Mouse (Mus musculus) G1E (cell line): ENCODE results near the gene Acat3. TPM values are rescaled to one million over a fixed set of nuclear protein-coding genes. Genes with fewer than 3 reads are reported as not detected.
"Not testable (repeated sequence)": the region's sequence is repeated elsewhere in the genome, so short reads cannot be mapped to it uniquely, and the experiment has no call there.

Source experiments
- ATAC-seq: 2 replicates; pipeline ENCODE4 v1.8.0; 2016; ENCODE audit warnings: mild to moderate bottlenecking; ENCODE audit not compliant: insufficient number of reproducible peaks, poor library complexity, low FRiP score, severe bottlenecking; ENCODE audit errors: extremely low read depth
- DNase-seq: peaks from one replicate; pipeline ENCODE4 v3.0.0; 2012; ENCODE audit warnings: low spot score
- H3K27me3 ChIP-seq: 2 replicates; pipeline ENCODE4 v1.6.1; 2012; ENCODE audit warnings: mild to moderate bottlenecking, low read length, inconsistent platforms; ENCODE audit not compliant: insufficient read depth
- H3K36me3 ChIP-seq: replicated peaks from 2 replicates; pipeline ENCODE3; 2012; ENCODE audit warnings: mild to moderate bottlenecking, inconsistent platforms
- H3K4me1 ChIP-seq: 2 replicates; pipeline ENCODE4 v1.6.1; 2012; ENCODE audit warnings: low read depth, low read length, inconsistent platforms, mixed read lengths; ENCODE audit not compliant: insufficient read depth
- H3K4me3 ChIP-seq: 2 replicates; pipeline ENCODE4 v1.5.1; 2012; ENCODE audit warnings: low read depth, mild to moderate bottlenecking, inconsistent platforms, low read length, moderate library complexity, mixed read lengths
- H3K9me3 ChIP-seq: replicated peaks from 2 replicates; pipeline ENCODE4 v1.6.1; 2012; ENCODE audit warnings: inconsistent platforms
- CTCF ChIP-seq: IDR thresholded peaks from 2 replicates; pipeline ENCODE4 v1.5.1; 2012; ENCODE audit warnings: low read depth, low read length, inconsistent platforms, mixed read lengths
- GATA1 ChIP-seq: IDR thresholded peaks from 2 replicates; pipeline ENCODE4 v1.6.1; 2012; ENCODE audit warnings: borderline replicate concordance, low read length, inconsistent platforms, mixed read lengths
- GATA2 ChIP-seq: IDR thresholded peaks from 2 replicates; pipeline ENCODE4 v1.6.1; 2012; ENCODE audit warnings: low read depth, low read length, inconsistent platforms, borderline replicate concordance
- POLR2AphosphoS5 ChIP-seq: IDR thresholded peaks from 2 replicates; pipeline ENCODE4 v1.6.1; 2012; ENCODE audit warnings: low read depth, low read length, inconsistent platforms; ENCODE audit not compliant: insufficient replicate concordance
- TAL1 ChIP-seq: conservative IDR thresholded peaks from 2 replicates; pipeline ENCODE4 v1.6.1; 2012; ENCODE audit warnings: low read depth, low read length, inconsistent platforms, mixed read lengths
- polyA plus RNA-seq: library from polyadenylated mRNA; stranded (reverse); fragments of >175 nt; gene quantifications from 2 replicates; pipeline ENCODE4 v1.2.3, GENCODE M21; 2012
- total RNA-seq, 2 experiments: library from RNA; stranded (forward) in 1 of 2; stranded (reverse) in 1 of 2; fragments of 200-1000 nt in 1 of 2; fragments of >200 nt in 1 of 2; fragmentation: Nextera tagmentation in 1 of 2; gene quantifications; 2 replicates each; pipeline ENCODE4 v1.2.3; 2014 to 2017

Gene Acat3
- total and polyA plus RNA-seq, 3 experiments: 0.10 to 0.66 TPM; not detected in 1

DNA sequence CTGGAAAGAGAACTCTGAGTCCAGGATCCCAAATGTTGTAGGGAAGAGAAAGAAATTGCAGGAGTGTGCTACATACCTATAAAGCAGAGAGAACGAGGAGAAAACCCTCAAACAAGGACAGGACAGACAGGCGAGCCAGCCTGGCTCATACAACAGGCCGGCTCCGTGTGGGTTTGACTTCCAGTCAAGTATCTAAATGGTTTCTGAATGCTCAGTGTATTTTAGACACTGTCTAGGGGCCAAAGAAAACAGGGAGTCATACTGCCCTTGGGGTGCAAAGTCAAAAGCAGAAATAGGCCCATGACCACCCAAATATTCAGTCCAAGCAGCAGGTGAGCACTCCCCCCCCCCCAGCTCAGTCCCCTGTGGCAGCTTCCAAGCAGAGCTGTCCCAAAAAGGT lies 34.6 kb downstream of the Acat3 start:
- Histone ChIP-seq H3K36me3 (peaks cover 77% of the 10 kb centered on the region), H3K4me1 (no peaks in the 10 kb centered on the region; the same call in 1 of the 2 replicates), H3K27me3 (no peaks in the 10 kb centered on the region), H3K9me3 (no peaks in the 10 kb centered on the region), H3K4me3 (no peak overlapping the region)
- no peak for ATAC-seq
- TF ChIP-seq POLR2AphosphoS5: no peak
- no peak for TF ChIP-seq CTCF
- no peak for TF ChIP-seq TAL1
- TF ChIP-seq GATA2: no peak
- no peak for TF ChIP-seq GATA1
- DNase-seq: no peak

DNA sequence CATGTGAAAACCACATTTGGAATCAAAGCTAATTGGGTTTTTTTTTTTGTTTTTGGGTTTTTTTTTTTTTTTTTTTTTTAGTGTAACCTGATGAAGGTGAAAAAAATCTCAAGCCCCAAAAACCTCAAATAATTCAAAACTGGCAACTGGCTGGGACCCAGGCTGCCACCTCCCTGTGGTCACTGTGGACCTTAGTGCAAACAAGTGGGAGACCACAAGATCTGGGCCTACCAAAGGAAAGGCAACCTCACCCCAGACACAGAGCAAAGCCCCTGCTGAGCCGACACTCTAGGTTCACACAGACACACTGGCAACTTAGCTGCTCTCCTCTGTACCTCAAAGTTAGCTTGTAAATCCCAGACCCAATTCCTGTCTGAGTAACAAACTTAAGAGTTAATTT lies 36.1 kb downstream of the Acat3 start:
- Histone ChIP-seq H3K4me3 (no peak overlapping the region), H3K4me1 (no peaks in the 10 kb centered on the region), H3K36me3 (peaks cover 73% of the 10 kb centered on the region), H3K9me3 (no peaks in the 10 kb centered on the region), H3K27me3 (no peaks in the 10 kb centered on the region)
- TF ChIP-seq GATA2 (no peak), TAL1 (no peak), POLR2AphosphoS5 (no peak), CTCF (no peak)
- ATAC-seq: no peak
- no peak for DNase-seq

DNA sequence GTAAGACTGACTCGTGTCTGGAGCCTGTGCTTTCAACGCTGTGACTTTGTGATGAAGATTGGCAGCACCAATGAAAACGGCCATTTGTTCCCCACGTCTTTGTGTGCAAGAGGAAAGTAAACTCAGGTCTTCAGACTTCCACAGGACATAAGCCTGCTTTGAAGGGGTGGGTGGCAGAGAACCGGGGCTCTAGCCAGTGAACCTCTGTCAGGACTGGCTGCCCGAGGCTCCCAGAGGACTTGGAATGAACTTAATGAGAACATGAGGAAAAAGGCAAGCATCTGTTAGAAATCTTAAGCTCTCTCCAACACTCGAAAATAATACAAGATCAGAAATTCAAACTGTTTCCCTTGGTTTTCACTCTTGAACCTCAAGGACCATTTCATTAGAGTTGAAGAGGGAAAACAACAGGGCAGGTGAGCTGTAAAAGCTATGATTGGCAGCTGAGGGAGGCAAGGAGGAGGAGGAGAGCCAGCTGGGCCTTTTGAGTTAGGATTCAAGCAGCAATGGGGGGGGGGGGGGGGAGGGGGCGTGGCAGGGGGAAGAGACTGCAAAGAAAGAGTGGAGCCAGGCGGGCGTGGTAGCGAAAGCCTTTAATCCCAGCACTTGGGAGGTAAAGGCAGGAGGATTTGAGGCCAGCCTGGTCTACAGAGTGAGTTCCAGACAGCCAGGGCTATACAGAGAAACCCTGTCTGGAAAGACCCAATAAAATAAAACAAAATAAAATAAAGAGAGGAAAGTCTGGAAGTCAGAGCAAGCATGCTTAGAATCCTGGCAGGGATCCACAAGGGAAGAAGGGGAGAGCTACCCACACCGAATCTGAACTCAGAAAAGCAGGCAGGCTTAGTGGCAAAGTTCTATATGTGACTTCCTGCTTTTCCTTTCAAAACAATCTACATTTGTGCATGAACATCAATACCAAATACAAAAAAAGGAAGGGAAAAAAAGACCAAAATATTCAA lies 36.7 kb downstream of the Acat3 start:
- H3K27me3 ChIP-seq: no peaks in the 10 kb centered on the region
- DNase-seq (no peak), ATAC-seq (no peak)
- TF ChIP-seq TAL1 (no peak), POLR2AphosphoS5 (no peak), GATA2 (no peak), CTCF (no peak), GATA1 (no peak)
- no peaks in the 10 kb centered on the region for H3K9me3 ChIP-seq
- no peak overlapping the region for H3K4me3 ChIP-seq
- no peaks in the 10 kb centered on the region for H3K4me1 ChIP-seq
- peaks cover 74% of the 10 kb centered on the region for H3K36me3 ChIP-seq

DNA sequence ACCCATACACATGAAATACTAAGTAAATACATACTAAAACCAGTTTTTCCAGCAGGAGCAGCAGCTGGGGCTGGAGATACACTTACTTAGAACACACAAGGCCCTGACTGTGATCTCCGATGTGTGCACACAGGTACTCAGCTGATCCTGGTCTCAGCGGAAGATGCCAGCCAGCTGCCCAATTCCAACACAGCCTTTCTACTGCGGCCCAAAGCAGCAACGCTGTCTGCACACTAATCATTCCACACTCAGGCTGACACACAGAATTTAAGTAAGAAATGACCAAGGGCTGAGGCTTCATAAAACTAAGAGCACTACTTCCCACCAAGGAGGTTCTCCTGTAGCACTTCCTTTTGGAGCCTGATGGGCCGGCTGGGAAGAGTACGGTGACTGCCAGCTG lies 38.1 kb downstream of the Acat3 start:
- Histone ChIP-seq H3K27me3 (no peaks in the 10 kb centered on the region), H3K4me1 (no peaks in the 10 kb centered on the region), H3K4me3 (no peak overlapping the region), H3K36me3 (peaks cover 72% of the 10 kb centered on the region), H3K9me3 (no peaks in the 10 kb centered on the region)
- ATAC-seq: no peak
- TF ChIP-seq POLR2AphosphoS5 (no peak), CTCF (no peak), GATA2 (no peak), GATA1 (no peak), TAL1 (no peak)
- DNase-seq: no peak

DNA sequence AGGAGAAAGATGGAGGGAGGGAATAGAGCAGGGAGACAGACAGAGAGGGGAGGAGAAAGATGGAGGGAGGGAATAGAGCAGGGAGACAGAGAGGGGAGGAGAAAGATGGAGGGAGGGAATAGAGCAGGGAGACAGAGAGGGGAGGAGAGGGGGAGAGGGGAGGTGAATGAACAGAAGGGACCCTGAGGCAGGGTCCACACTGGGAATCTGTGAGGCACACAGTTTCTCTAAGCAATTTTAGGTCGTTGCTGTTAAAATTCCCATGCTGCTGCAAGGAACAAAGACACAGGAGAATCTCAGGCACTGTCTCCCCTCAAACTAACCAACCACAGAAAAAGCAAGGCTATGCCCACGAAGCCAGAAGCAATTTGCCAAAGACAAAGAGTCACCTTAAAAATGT lies 41.8 kb downstream of the Acat3 start:
- H3K36me3 ChIP-seq: peaks cover 75% of the 10 kb centered on the region
- not testable (repeated sequence) for ATAC-seq, H3K27me3 ChIP-seq

DNA sequence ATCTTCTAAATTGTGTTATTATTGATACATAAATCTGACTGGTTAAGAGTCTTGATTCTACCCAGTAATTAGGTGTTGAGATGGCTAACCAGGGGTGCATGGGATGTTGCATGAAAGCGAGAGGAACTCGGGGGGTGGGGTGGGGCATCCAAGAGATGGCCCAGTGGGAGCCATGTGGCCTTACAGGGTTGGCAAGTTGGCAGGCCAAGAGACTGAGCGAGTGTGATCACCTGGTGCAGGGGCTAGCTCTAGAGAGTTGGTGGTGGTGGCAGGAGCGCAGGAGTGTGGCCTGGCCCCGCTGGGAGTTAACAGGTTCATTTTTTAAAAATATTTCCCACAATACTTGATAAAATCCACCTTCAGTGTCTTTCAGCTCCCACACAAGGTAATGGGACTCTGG lies 42.7 kb downstream of the Acat3 start:
- H3K27me3 ChIP-seq: no peaks in the 10 kb centered on the region
- no peak for TF ChIP-seq CTCF
- TF ChIP-seq TAL1: no peak
- TF ChIP-seq GATA2: no peak
- TF ChIP-seq GATA1: no peak
- TF ChIP-seq POLR2AphosphoS5: no peak
- H3K9me3 ChIP-seq: no peaks in the 10 kb centered on the region
- H3K36me3 ChIP-seq: peaks cover 73% of the 10 kb centered on the region
- DNase-seq (no peak), ATAC-seq (no peak)
- H3K4me1 ChIP-seq: no peaks in the 10 kb centered on the region
- no peak overlapping the region for H3K4me3 ChIP-seq

More for the DNA sequence above, 41.8 kb downstream of the Acat3 start:
- not testable (repeated sequence) for H3K4me1 ChIP-seq, DNase-seq, H3K9me3 ChIP-seq, H3K4me3 ChIP-seq

DNA sequence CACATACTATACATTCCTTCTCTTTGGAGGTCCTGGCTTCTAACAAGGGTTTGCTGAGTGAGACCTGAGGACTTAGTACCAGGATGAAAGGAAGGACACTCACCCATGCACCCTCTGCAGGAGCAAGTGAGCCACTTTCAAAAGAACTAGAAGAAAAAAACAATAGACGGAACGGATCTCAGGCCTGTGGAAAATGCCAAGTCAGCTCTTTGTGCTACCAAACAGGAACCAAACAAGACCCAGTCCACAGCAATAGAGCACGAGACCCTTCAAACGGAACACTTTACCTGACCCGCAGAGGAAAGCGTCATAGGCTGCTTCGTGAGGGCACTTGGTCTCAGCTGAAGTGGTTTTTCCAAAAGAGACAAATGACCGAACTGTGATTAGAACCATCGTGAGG lies 48.4 kb downstream of the Acat3 start:
- peaks cover 86% of the 10 kb centered on the region for H3K36me3 ChIP-seq
- TF ChIP-seq GATA2: no peak
- no peak for TF ChIP-seq POLR2AphosphoS5
- TF ChIP-seq TAL1: no peak
- TF ChIP-seq GATA1: no peak
- TF ChIP-seq CTCF: no peak
- ATAC-seq: no peak

More for the DNA sequence above, 48.4 kb downstream of the Acat3 start:
- H3K9me3 ChIP-seq: no peaks in the 10 kb centered on the region
- DNase-seq: no peak
- no peaks in the 10 kb centered on the region for H3K4me1 ChIP-seq
- H3K27me3 ChIP-seq: no peaks in the 10 kb centered on the region
- no peak overlapping the region for H3K4me3 ChIP-seq
